Mouse (Mus musculus) ES-Bruce4 (cell line): Measurements from ENCODE around the gene Nmt2.

ENCODE experiments used
- CTCF ChIP-seq: IDR thresholded peaks from one replicate; pipeline ENCODE4 v1.8.1; 2011; ENCODE audit warnings: low read depth, low read length
- EP300 ChIP-seq: IDR thresholded peaks from 2 replicates; pipeline ENCODE4 v1.6.1; 2011; ENCODE audit warnings: low read depth, low read length; ENCODE audit not compliant: insufficient read depth
- POLR2A ChIP-seq: IDR thresholded peaks from one replicate; pipeline ENCODE4 v1.8.1; 2011; ENCODE audit warnings: low read length; ENCODE audit not compliant: insufficient read depth

DNA sequence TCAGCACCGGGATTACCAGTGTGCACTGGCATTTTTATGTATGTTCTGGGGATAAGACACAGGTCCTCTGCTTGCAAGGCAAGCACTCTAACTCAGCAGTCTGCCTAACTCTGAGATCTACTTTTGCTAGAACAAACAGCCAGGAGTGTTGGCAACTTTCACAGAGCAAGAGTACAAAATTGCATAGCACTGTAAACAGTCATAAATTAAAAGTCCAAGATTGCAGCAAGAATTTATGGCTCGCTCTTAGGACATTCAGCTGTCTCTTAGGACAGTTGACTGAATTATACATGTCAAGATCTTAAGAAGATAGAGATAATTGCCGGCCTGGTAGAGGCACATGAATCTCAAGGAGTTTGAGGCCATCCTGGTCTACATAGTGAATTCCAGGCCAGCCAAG is 72.3 kb downstream of the Nmt2 start:
- no peak for TF ChIP-seq CTCF
- TF ChIP-seq EP300, result no peak
- no peak for TF ChIP-seq POLR2A
